13 mouse cellular contexts compared by ENCODE assay signal in the genomic region with DNA sequence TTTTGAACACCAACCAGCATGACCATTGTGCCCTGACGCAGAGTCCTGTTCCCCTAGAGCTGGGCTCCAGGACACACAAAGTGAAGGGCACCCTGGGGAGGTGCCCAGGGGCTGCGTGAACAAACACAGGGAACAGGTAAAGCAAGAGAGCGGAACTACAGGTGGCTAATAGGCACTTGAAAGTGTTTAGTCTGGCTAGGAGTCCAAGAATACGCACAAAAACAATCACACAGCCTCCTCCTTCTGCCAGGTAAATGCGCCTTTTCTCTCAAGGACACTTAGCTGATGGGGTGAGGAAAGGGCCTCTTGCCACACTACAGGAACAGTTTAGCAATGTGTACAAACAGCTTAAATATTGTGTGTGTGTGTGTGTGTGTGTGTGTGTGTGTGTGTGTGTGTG. TPM values are rescaled to one million over a fixed set of nuclear protein-coding genes. Genes with fewer than 3 reads are reported as not detected.
"Had no signal": no experiment of that assay in that cellular context is flagged by ENCODE, and none has a peak within 500 bp of the region (broad histone marks: within the 10 kb centered on the region; RNA-seq: fewer than 3 reads in every experiment).

No protein-coding gene starts in this region.

- H3K4me2 ChIP-seq: intestine, embryonic 15.5 days; kidney, embryonic 15.5 days; limb, embryonic 15.5 days; liver, embryonic 12.5 days; midbrain, embryonic 13.5 days had no signal

- DNase-seq: kidney, adult 2 months; kidney, postnatal 25 days; layer of hippocampus, postnatal 36 days; right cerebral cortex, postnatal 14 days; thymus, postnatal 36 days had no signal

- H3K4me1 ChIP-seq: intestine, embryonic 15.5 days; limb, embryonic 15.5 days; liver, embryonic 12.5 days; midbrain, embryonic 13.5 days had no signal

- H3K9ac ChIP-seq: intestine, embryonic 15.5 days; kidney, embryonic 15.5 days; limb, embryonic 15.5 days; liver, embryonic 12.5 days; midbrain, embryonic 13.5 days had no signal

- H3K4me3 ChIP-seq: intestine, embryonic 15.5 days; kidney, embryonic 15.5 days; limb, embryonic 15.5 days; liver, embryonic 12.5 days; midbrain, embryonic 13.5 days had no signal

- H3K9me3 ChIP-seq: intestine, embryonic 15.5 days; kidney, embryonic 15.5 days; limb, embryonic 15.5 days; liver, embryonic 12.5 days; midbrain, embryonic 13.5 days had no signal

- H3K36me3 ChIP-seq: intestine, embryonic 15.5 days; kidney, embryonic 15.5 days; limb, embryonic 15.5 days; liver, embryonic 12.5 days; midbrain, embryonic 13.5 days had no signal

- H3K27me3 ChIP-seq: intestine, embryonic 15.5 days; kidney, embryonic 15.5 days; limb, embryonic 15.5 days; midbrain, embryonic 13.5 days had no signal

- H3K27ac ChIP-seq: intestine, embryonic 15.5 days; kidney, embryonic 15.5 days; limb, embryonic 15.5 days; liver, embryonic 12.5 days; midbrain, embryonic 13.5 days had no signal

- ATAC-seq: intestine, embryonic 15.5 days; liver, embryonic 12.5 days; midbrain, embryonic 13.5 days had no signal

RNA-seq across cellular contexts. Expression of gene Atp6v1c2, which starts 13.1 kb away (rescaled TPM):
- total RNA-seq: megakaryocyte progenitor cell, adult 5-6 weeks had no signal
- polyA plus RNA-seq: liver, embryonic 16.5 days; small intestine, adult 2 months had no signal
